Mouse (Mus musculus) urinary bladder, adult 2 months (tissue): ENCODE results near the gene Tcf12. TPM values are rescaled to one million over a fixed set of nuclear protein-coding genes. Genes with fewer than 3 reads are reported as not detected.
A peak's percentile ranks its signal among the peaks of the same experiment; 100 is the strongest.

Experiments
- DNase-seq: peaks from one replicate; pipeline ENCODE4 v3.0.0; 2022; ENCODE audit warnings: low spot score
- polyA plus RNA-seq: library from polyadenylated mRNA; depleted of rRNA; stranded (reverse); fragments of >200 nt; gene quantifications from 2 replicates; pipeline ENCODE4 v1.2.3, GENCODE M21; 2012

Tcf12 gene
- polyA plus RNA-seq, 1 experiment = 61.3 TPM

DNA sequence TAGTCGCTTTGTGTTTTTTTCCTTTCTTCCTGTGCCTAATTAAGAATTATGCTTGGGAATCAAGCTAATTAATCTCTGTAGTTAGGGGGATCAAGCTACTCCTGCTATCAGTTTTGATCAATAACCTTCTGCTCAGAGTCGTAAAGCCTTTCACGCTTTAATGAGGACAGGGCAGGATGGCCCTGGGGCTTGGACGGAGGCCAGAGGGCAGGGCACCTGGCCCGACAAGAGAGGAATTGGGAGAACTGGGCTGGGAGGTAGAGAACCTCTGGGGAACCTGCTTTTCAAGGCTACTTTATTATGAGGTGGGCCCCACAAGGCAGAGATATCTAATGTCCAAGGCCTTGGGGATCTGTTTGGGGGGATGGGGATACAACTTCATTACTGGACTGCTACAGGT, 274.3 kb downstream of the Tcf12 start:
- no peak for DNase-seq

DNA sequence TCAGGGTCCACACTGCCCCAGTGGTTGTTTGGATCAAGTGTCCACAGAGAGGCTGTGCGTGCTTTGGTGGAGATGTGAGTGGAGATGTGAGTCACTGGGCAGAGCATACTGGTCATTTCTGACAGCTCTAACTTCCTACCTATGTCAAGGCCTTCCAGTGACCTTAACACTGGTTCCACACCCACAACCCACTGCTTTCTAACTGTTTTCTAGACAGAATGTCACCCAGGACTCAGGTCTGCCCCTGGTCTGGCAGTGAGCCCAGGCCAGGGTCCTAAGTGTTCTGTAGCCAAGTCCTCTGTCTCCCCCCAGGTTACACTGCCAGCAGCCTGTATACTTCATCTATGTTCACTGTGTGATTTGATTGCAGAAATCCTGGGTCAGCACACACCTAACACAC, 275.3 kb downstream of the Tcf12 start:
- DNase-seq = no peak

DNA sequence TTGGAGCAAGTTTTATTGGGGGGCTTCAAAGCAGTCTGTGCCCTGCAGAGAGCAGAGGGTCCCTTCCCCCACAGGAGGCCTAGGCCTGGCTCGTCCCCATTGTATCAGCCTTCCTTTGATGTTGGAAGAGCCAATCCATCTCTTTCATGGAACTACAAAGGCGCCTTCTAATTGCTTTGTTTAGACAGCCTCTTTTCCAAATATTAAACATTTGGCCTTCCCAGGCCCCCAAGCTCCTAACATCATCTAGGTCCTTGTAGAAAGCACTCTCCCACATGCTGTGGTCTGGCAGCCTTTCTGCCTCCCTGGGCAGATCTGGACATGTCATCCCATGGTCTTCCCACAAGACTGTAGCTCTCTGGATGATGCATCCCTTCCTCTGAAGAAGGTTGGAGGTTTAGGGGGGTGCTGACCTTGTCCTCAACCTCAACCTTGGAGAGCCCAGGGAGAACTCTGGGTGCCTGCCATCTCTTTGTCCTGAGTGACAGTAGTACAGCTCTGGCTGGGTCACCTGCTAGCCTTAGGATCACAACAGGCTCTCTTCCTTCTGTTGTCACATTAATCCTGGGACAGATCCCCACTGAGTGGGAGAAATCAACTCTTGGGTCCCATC, 276.4 kb downstream of the Tcf12 start:
- DNase-seq = no peak

DNA sequence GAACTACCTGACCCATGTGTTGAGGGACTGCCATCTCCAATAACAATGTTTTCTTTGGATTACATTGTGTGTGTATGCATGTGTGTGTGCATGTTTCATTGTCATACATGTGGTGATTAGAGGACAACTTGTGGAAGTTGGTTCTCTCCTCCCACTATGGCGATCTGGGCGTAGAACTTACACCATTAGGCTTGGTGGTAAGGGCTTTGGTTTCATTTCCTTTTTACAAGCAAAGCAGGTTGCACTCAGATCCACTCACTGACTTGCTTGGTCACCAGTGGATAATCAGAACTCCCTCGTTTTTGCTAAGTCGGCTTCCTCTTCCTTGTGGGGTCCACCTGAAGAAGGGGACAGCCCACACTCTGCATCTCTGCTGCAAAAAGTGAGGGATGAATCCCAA, 277.0 kb downstream of the Tcf12 start:
- DNase-seq = no peak

DNA sequence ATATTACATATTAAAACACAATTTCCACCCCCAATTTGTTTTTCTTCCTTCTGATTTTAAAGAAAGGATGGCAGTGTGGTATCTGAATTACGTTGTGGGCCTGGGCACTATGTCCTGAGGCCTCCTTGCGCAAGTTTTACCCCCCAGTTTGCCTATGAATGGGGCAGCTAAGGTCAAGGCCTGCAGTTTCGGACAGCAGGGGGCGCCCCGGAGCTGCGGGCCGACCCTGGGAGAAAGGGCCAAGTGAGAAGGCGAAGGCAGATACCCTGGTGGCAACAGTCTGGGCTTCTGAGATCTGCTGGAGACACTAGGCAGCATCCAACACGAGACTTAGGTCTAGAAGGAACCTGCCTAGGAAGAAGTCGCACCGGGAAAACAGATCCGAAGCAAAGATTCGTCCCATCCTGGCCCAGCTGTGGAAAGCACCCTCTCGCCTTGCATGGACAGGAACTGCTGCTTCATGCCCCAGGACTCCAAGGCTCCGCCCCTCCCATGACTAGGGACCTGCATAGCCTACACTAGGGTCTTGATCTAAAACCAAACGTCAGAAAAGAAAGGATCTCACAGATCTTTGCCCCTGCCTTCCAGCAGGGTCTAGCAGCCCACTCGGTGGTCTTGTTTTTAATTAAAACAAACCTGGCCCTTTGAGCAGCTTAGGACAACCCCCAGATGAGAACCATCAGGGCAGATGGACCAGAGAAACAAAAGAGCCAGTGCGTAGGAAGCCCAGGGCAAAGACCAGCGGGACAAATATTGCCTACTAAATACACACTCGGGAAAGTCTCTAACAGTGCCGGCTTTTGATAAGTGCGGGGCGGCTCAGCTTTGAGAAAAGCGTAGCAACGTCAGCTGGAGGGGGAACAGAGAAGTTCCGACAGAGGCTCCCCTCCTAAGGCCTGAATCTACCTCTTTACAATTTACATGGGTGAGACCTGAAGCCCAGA, 279.6 kb downstream of the Tcf12 start:
- peak; percentile 74 for DNase-seq

DNA sequence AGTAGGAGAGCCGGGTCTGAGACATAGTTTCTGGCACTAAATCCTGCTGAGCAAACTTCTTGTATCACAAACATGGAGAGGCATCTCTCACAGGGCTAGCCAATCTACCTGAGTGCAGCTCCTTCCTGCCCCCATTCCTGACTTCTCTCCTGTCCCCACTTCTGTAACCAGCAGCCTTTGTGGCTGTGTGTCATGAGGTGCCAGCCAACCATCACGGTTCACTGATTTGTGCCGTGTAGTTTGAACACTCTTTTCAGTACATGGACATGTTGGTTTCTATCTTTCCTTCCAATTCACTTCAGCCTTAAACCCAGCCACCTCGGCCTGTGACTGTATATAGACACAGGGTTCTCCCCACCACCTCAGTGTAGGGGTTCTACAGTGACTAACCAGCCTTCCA, 280.7 kb downstream of the Tcf12 start:
- no peak for DNase-seq

DNA sequence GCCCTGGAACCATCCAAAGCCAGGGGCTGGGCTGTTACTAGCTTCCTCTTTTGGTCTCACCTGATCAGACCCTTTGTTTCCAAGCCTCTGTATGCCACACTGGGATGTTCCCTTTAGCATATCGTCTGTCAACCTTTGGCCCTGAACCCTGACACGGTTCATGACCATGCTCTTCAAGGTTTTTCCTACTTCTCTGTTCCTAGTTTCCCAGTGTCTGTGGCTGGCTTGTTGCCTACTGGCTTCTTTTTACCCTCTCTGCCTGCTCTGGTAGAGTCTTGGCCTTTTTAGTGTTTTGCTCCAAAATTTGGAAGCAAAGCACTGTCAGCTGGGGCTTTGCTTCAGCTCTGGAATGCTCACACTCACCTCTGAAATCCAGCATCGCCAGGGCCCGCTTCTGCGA, 281.3 kb downstream of the Tcf12 start:
- DNase-seq = no peak

DNA sequence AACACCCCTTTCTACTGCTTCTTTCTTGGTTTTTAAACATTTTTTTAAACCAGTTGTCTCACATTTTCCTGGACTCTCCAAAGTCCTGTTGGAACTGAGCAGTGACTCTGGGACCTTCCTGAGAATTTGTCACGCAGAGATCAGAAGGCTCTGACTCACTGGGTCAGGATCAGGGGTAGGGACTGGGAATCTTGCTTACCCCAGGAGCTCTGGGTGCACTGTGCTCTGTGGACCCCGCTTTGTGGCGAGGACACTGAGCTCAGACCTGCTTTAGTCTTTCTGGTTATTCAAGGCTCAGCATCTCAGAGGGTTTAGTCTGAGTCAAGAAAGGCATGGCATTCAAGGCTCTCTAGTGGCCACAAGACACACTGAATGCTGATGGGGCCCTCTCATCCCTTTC, 281.9 kb downstream of the Tcf12 start:
- no peak for DNase-seq

DNA sequence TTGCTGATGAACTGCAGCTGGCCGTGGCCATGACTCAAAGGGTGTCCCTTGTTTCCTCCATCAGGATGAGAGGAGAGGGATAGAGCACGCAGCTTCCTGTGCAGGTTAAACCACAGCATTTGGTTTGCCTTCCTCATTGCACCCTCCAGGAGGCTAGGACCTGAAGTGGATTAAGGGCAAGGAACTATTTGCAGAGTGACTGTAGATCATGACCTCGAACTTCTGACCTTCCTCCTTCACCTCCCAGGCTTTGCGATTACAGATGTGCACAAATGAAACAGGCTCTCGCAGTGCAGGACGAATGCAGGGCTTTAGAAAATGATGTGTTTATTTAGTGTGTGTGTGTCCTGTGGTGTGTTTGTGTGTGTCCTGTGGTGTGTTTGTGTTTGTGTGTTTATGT, 282.5 kb downstream of the Tcf12 start:
- DNase-seq = no peak

DNA sequence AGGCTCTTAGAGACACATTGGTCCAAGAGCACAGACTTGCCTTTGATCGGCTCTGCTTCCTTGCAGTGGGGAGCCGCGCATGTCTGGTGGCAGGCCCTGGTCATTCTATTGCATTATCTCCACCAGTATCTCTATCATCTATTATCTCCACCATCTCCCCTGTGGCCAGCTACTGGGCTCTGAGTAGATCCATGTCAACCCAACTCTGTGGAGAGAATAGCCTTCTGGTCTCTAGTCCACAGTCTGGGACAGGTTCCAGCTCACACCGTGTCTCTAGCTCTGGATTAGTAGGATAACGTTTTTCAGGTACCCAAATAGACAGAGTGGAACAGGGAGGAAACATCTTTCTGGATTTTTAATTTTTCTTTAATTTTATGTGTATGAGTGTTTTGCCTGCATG, 284.3 kb downstream of the Tcf12 start:
- no peak for DNase-seq

DNA sequence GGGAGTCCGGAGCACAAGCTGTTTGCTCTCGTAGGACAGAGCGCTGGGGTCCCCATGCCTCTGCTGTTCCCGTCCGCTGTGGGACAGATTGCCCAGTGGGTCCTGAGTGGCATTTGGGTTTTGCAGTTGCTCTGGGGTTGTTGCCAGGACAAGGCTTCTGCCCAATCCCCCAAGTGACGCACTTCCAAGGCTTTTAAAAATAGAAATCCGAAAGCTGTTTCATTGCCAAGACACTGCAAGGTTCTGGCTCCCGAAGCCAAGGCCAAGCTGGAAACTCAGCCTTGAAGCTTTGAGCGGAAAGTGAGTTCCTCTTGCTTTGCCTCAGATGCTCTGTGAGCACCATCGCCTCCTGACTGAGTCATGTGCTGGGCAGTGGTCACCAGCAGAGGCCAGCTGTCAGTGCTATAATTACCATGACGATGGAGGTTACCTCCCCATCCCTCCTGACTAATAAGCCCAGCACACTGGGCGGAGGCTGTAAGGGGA, 285.6 kb downstream of the Tcf12 start:
- peak; percentile 36 for DNase-seq

DNA sequence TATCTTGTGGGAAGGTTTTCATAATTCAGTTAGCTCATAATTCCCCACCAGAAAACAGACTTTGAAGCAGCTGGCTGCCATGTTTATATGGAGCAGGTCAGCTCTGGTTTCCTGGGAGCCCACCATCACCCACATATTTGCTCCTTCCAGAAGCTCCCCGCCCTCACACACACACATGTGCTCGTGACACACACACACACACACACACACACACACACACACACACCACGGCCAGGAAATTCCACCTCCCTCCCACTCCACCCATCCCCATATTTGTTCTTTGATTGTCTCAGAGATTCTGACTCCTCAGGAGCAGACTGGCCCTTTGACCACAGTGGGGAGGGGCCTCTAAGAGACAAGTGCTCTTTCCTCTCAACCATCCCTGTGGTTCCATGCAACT, 289.7 kb downstream of the Tcf12 start:
- no peak for DNase-seq

DNA sequence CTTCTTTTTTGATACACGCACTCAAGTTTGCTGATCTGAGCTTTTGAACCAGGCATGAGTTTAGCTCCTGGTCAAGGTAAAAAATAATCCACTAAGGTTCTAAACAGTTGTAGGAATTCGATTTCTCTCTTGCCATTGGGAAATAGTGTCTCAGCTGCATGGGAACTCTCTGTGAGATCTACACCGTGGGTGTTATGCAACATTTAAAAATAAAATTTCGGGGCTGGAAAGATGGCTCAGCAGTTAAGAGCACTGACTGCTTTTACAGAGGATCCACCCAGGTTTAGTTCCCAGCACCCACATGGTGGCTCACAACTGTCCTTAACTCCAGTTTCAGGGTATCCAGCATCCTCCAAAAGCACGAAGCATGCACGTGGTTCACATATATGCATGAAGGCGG, 293.2 kb downstream of the Tcf12 start:
- DNase-seq = no peak

DNA sequence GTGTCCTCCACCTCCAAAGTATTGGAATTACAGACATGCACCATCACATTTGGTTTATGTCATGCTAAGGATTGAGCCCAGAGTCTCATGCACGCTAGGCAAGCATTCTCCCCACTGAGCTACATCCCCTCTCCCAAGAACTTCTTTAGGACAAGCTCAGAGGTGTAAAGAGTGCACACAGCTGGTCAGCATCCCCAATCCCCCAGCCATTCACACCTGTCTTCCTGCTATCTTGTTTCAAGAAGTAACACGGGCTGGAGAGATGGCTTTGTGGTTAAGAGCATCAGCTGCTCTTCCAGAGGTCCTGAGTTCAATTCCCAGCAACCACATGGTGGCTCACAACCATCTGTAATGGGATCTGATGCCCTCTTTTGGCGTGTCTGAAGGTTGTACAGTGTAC, 295.6 kb downstream of the Tcf12 start:
- no peak for DNase-seq

DNA sequence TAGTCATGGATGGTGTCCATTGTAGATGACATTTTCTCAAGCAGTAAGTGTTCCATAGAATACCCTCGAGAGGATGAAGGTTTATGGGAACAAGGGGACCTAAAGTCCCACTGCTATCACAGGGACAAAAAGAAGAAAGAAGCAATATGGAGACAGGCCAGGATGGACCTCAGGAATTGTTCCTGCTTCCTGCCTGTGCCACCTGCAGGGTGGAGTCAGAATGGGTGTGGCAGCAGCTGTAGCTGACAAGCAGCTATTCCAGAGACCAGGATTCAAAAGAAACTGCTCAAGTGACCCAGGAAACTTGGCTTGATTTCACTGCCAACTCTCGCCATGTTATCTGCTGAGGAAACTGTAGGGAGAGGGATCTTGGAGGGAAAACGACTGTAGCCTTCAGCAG, 298.1 kb downstream of the Tcf12 start:
- DNase-seq = no peak

DNA sequence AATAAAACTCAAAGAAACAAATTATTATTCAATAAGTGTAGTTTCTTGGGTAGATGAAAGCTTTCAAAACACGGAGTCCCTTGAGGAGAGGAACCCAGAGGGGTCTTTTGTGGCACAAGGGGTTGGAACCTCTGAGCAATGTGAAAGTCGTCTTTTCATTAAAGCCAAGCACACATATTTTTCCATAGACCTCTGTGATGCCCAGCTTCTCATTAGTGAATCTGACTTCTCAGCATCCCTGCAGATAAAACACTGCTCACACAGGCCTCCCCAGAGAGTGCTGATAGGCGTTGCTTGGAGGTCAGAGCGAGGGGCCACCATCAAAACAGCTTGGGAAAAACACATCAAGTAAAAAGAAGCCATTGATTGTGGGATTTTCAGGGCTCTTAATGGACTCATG, 298.8 kb downstream of the Tcf12 start:
- DNase-seq = no peak

DNA sequence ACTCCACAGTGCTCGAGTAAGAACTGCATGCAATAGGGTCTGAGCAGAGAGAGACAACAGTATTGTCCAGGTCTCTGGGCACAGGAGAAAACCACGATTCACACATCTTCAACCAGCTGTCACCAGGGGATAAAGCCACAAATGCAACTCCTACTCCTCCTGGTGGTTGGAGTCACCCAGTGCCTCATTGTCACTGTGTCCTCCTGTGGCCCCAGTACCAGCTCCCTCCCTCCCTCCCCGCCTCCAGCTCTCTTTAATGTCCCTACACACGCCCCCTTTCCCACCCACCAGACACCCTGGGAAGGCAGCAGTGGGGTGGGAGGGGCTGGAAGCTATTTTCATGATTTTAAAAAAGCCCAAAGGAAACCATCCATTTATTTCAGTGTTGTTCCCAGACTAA, 299.3 kb downstream of the Tcf12 start:
- DNase-seq = no peak

DNA sequence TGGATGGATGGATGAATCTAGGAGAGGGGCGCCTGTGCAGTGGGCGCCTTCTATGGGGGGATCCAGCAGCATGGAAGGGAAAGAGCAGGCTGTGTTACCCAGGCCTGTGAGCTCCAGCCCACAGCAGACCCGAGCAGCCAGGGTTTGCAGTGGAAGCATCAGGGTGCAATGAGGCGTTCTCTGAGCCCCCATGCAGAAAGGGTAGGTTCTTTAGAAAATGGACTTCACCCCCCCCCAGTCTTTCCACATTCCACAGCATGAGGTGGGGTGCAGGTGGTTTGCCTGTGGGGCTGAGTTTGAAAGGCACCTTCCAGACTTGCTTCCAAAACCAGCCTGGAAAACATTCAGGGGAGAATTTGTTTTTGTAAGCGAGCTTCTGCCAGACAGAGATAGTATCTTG, 300.3 kb downstream of the Tcf12 start:
- DNase-seq = no peak

DNA sequence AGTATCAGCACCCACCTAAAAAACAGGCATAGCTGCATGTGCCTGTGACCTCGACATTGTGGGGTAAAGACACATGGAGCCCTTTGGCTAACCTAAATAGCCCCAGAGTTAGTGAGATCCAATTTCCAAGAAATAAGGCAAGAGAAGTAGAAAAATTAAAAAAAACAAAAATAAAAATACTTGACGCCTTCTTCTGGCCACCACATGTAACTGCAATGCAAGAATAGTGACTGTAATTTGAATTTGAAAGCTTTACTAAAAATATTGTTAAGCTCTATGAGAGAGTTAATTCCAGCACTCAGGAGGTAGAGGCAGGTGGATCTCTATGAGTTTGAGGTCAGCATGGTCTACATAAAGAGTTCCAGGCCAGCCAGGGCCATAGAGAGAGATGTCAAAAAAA, 300.9 kb downstream of the Tcf12 start:
- DNase-seq = no peak

DNA sequence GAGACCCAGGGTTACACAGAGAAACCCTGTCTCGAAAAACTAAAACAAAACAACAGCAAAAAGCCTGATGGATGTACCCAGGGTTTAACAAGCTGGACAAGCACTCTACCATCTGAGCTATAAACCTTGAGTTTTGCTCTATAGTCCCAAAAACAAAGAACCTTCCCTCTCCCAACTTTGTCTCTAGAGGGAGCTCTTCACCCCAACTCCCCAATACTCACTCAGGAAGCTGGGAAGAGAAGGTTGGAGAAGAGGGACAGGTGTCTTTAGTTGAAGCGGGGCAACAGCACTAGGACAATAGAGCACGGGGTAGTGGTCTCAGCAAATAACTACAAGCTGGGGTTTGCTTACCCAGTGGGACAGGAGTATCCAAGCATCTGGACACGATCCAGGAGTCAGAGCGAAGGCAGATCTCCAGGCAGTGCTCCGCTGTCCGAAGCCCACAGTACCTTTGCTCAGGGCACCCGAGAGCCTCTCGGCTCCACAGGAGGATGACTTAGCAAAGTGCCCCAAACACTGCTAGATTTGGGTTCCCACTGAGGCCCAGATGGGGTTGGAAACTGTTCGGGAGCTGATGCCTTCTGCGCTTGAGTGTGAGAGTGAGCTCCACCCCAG, 302.9 kb downstream of the Tcf12 start:
- DNase-seq = no peak

DNA sequence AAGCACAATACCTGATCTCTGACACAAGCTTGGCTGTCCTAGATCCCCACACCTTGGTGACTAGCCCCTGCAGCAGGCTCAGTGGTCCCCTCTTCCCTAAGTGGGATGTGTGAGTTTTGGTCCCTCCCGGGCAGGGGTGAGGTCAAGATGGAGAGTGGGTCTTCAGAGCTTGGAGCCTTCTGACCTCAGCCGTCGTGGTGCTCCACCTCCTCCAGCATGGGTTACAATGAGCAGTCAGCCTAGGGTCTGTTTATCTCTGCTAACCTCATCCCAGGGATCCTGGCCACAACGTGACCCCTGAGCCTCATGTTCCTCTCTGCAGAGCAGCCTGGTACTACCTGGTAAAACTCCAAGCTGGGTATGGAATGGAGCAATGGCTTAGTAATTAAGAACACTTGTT, 303.9 kb downstream of the Tcf12 start:
- no peak for DNase-seq

DNA sequence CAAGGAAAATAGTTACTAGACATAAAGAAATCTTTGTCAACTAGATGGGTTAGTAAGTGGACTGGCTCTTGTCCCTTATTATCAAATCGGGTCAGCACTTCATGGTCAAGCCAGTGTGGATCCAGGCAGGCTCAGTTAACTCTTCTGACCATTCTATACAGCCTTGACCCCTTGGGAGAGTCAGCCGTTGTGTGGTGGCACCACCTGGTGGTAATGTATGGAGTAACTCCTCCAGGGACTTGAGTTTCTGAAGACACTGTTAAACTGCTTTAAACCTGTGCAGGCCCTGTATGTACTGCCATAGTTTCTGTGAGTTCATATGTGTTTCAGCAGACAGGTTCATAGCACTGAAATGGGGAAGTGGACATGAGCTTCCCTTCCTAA, 305.3 kb downstream of the Tcf12 start:
- DNase-seq = peak; percentile 50
